Mouse (Mus musculus) limb, embryonic 15.5 days (tissue): ENCODE measurements around the gene Aldoart2. TPM values are rescaled to one million over a fixed set of nuclear protein-coding genes. Genes with fewer than 3 reads are reported as not detected.
A peak's percentile ranks its signal among the peaks of the same experiment; 100 is the strongest.

Source experiments
- ATAC-seq: fragments of 200-750 bp; cut with Nextera tagmentation; 2 replicates; pipeline ENCODE4 v1.8.0; 2017; ENCODE audit warnings: low read depth, moderate TSS enrichment; ENCODE audit not compliant: insufficient number of reproducible peaks, low FRiP score, low TSS enrichment
- H3K27ac ChIP-seq: fragments of 300-500 bp; sonication (generic); 2 replicates; pipeline ENCODE4 v1.5.1; 2015; ENCODE audit warnings: moderate library complexity, mild to moderate bottlenecking, inconsistent platforms
- H3K27me3 ChIP-seq: fragments of 300-500 bp; sonication (generic); 2 replicates; pipeline ENCODE4 v1.6.1; 2015; ENCODE audit warnings: inconsistent platforms
- H3K36me3 ChIP-seq: fragments of 300-500 bp; sonication (generic); 2 replicates; pipeline ENCODE4 v1.6.1; 2015; ENCODE audit warnings: inconsistent platforms
- H3K4me1 ChIP-seq: fragments of 300-500 bp; sonication (generic); 2 replicates; pipeline ENCODE4 v1.6.1; 2015; ENCODE audit warnings: inconsistent platforms
- H3K4me2 ChIP-seq: fragments of 300-500 bp; sonication (generic); 2 replicates; pipeline ENCODE4 v1.6.1; 2015; ENCODE audit warnings: mild to moderate bottlenecking, inconsistent platforms
- H3K4me3 ChIP-seq: fragments of 300-500 bp; sonication (generic); 2 replicates; pipeline ENCODE4 v1.5.1; 2015; ENCODE audit warnings: mild to moderate bottlenecking, inconsistent platforms
- H3K9ac ChIP-seq: fragments of 300-500 bp; sonication (generic); 2 replicates; pipeline ENCODE4 v1.6.1; 2015; ENCODE audit warnings: inconsistent platforms
- H3K9me3 ChIP-seq: fragments of 300-500 bp; sonication (generic); 2 replicates; pipeline ENCODE4 v1.6.1; 2016; ENCODE audit warnings: inconsistent platforms
- WGBS: fragments of 180-500 bp; shearing (Covaris S2); methylation state at CpG from one replicate; pipeline ENCODE4 v1.1.7; 2015; 5-methylcytosine and 5-hydroxymethylcytosine counted together
- polyA plus RNA-seq: library from polyadenylated mRNA; unstranded; fragments of >200 nt; fragmentation: Nextera tagmentation; extraction: Ambion mirVana; gene quantifications from 2 replicates; pipeline ENCODE4 v1.2.1, GENCODE M21; 2015

The Aldoart2 gene
- polyA plus RNA-seq, 1 experiment from 2014 or later: not detected

DNA sequence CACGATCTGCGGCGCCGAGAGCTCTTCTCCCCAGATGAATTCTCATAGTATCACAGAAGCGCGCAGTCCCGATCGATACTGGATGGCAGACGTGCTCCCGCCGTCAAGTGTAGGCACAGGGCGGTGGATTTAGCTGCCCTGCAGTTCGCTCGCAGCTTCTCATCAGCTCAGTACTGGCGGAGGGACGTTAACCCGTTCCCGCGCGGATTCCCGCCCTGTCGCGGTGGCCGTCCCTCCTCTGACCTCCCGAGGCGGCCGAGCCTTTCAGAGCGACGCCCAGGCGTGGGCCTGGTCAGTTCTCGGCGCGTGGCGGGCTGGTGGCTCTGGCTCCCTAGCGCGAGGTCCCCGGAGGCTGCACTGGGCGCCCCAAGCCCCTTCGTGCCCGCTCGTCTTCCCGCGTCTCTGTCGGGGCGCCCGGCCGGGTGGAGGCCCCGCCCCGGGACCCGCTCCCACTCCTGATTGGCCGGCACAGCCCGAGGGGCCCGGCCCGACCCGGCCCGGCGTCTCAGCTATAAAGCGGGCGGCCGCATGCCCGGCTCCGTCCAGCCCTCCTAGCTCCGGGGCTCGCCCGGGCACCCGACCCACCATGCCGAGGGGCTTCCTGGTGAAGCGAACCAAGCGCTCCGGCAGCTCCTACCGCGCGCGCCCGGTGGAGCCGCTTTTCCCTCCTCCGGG is 34.0 kb downstream of the Aldoart2 start, which contains the start of gene Insm2:
TSS of gene Insm2 (plus strand) at position 541 of the 675 bp plus-strand sequence.
- peak within 1 kb of the TSS; percentile 86 for H3K4me2 ChIP-seq
- H3K4me1 ChIP-seq: peaks cover 23% of the 10 kb centered on the region
- H3K4me3 ChIP-seq: peak within 1 kb of the TSS; percentile 44
- H3K27me3 ChIP-seq: peaks cover 61% of the 10 kb centered on the region
- no peak within 1 kb of the TSS for H3K9ac ChIP-seq
- no peaks in the 10 kb centered on the region for H3K9me3 ChIP-seq
- no peak; the same call in 1 of the 2 replicates for ATAC-seq
- H3K27ac ChIP-seq: no peak within 1 kb of the TSS
- 0 out of 2 replicates have a peak, but pooled peaks cover 3% of the 10 kb centered on the region for H3K36me3 ChIP-seq
- 1% methylated on average over 59 of the region's 77 CpGs for WGBS

DNA sequence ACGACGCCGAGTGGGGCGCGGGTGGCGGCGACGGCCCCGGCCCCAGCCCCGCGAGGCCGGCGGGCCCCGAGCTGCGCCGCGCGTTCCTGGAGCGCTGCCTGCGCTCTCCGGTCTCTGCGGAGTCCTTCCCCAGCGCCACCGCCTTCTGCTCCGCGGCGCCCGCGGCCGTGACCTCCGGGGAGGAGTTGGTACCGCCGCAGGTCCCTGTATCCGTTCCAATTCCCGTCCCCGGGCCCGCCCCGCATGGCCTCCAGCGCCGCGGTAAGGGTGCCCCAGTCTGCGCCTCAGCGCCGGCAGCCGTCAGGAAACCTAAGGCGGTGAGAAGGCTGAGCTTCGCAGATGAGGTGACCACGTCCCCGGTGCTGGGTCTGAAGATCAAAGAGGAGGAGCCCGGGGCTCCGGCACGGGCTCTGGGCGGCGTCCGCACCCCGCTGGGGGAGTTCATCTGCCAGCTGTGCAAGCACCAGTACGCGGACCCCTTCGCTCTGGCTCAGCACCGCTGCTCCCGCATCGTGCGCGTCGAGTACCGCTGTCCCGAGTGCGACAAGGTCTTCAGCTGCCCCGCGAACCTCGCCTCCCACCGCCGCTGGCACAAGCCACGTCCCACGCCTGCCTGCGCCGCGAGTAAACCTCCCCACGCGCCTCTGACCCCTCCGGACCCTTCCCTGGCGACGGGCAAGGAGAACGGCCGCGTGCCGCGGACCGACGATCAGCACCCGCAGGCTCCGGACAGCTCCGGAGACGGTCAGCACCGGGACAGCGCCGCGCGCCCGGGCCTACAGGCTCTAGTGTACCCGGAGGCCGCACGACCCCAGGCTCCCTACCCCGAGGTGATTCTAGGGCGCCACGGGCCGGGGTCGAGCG is 34.8 kb downstream of the Aldoart2 start:
- Histone ChIP-seq H3K36me3 (0 out of 2 replicates have a peak, but pooled peaks cover 4% of the 10 kb centered on the region), H3K9ac (no peak overlapping the region), H3K27ac (no peak overlapping the region), H3K4me1 (peaks cover 23% of the 10 kb centered on the region), H3K4me2 (peak overlapping the region; percentile 86), H3K27me3 (peaks cover 61% of the 10 kb centered on the region), H3K4me3 (peak overlapping the region; percentile 44), H3K9me3 (no peaks in the 10 kb centered on the region)
- under 1% methylated on average over 103 of the region's 109 CpGs for WGBS
- ATAC-seq: peak; percentile 73; the same call in 1 of the 2 replicates

DNA sequence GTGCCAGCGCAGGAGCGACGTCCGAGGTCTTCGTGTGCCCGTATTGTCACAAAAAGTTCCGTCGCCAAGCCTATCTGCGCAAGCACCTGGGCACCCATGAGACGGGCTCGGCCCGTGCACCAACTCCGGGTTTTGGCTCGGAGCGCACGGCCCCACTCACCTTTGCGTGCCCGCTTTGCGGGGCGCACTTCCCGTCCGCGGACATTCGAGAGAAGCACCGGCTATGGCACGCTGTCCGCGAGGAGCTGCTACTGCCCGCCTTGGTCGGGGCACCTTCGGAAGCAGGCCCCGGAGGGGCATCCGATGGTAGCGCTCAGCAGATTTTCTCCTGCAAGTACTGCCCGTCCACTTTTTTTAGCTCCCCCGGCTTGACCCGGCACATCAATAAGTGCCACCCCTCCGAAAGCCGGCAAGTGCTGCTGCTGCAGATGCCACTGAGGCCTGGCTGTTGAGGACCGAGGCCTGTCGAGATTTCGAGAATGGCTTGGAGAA is 35.5 kb downstream of the Aldoart2 start:
- peak overlapping the region; percentile 86 for H3K4me2 ChIP-seq
- peaks cover 7% of the 10 kb centered on the region; the same call in 1 of the 2 replicates for H3K36me3 ChIP-seq
- no peak overlapping the region for H3K27ac ChIP-seq
- H3K4me1 ChIP-seq: peaks cover 23% of the 10 kb centered on the region
- 4% methylated on average over 42 of the region's 42 CpGs for WGBS
- peaks cover 61% of the 10 kb centered on the region for H3K27me3 ChIP-seq
- peak overlapping the region; percentile 44 for H3K4me3 ChIP-seq
- ATAC-seq: no peak
- H3K9me3 ChIP-seq: no peaks in the 10 kb centered on the region
- H3K9ac ChIP-seq: no peak overlapping the region

DNA sequence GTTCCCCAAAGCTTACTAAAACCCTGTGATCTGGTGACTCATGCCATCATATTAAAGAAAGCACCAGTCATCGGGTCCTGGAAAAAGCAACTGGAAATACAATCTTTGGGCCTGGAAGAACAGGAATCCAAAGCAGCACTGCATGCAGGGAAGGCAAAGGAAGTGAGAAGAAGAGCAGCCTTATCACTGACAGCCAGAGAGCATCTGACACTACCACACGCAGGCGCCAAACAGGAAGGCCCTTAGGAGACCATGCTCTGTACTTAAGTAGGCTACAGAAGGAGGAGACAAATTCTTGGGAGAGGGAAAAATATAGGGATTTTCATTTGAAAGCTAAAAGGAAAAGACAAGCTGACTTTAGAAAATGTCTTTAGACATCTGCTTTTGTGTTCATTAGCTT is 39.4 kb downstream of the Aldoart2 start:
- peaks cover 7% of the 10 kb centered on the region; the same call in 1 of the 2 replicates for H3K36me3 ChIP-seq
- H3K4me2 ChIP-seq: no peak overlapping the region
- H3K9me3 ChIP-seq: no peaks in the 10 kb centered on the region
- no peak for ATAC-seq
- H3K27ac ChIP-seq: no peak overlapping the region
- H3K27me3 ChIP-seq: peaks cover 24% of the 10 kb centered on the region
- H3K4me1 ChIP-seq: peaks cover 14% of the 10 kb centered on the region
- no peak overlapping the region for H3K4me3 ChIP-seq
- 65% methylated on average over 3 of the region's 3 CpGs for WGBS
- H3K9ac ChIP-seq: no peak overlapping the region

DNA sequence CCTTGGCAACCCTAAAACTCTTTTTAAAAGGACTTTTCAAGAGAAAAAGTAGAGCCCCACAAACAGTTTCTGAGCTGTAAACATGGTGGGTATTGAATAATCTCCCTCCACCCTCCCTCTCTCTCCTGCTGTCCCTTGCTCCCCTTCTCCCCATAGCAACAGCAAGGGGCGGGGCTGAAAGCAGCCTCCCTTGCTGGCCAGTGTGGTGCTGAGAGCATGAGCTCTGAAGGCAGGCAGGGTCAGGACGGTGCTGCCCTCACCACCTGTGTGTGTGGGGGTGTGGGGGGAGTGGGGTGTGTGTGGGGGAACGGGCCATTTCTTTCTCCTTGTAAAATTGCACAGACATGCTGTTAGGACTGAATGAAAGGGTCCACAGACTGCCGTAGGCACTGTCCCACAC is 42.9 kb downstream of the Aldoart2 start:
- Histone ChIP-seq H3K36me3 (peaks cover 11% of the 10 kb centered on the region), H3K4me2 (no peak overlapping the region), H3K9me3 (no peaks in the 10 kb centered on the region), H3K27me3 (no peaks in the 10 kb centered on the region), H3K4me1 (no peaks in the 10 kb centered on the region), H3K27ac (no peak overlapping the region), H3K4me3 (no peak overlapping the region), H3K9ac (no peak overlapping the region)
- 27% methylated on average over 4 of the region's 4 CpGs for WGBS
- ATAC-seq: no peak

DNA sequence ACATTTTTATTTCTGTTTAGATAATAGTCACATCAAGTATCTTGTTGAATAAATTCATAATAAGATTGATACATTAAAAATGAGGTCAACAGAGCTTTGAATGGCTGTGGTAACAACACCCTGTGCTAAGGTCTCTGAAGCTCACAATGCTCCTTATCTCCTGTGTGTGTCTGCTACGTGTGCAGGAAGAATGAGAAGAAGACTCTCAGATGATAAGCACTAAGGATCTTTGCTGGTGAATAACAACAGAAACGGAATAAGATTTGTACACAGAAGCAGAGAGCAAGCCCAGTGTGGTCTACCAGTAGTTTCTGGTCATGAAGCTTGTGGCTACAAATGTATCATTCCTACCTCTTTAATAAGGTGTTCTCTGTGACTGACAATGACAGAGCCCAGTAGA is 45.8 kb downstream of the Aldoart2 start:
- Histone ChIP-seq H3K4me1 (no peaks in the 10 kb centered on the region), H3K9ac (no peak overlapping the region), H3K27me3 (no peaks in the 10 kb centered on the region), H3K4me3 (no peak overlapping the region), H3K9me3 (no peaks in the 10 kb centered on the region), H3K4me2 (no peak overlapping the region), H3K27ac (no peak overlapping the region), H3K36me3 (peaks cover 4% of the 10 kb centered on the region; the same call in 1 of the 2 replicates)
- 82% methylated on average over 2 of the region's 2 CpGs for WGBS
- no peak for ATAC-seq

Other genes with a start within 250 kb of the Aldoart2 start
- gene Psma6, start 181.0 kb upstream of the Aldoart2 start, polyA plus RNA-seq: 373 and 378 TPM in 2 replicates
- gene Nfkbia, start 72.6 kb upstream of the Aldoart2 start, polyA plus RNA-seq: 139 and 155 TPM in 2 replicates
- gene Insm2, start 34.2 kb downstream of the Aldoart2 start, polyA plus RNA-seq: 0.09 TPM in 1 of 2 replicates, not detected in the other